Comparison of ENCODE assay signal across 24 mouse cellular contexts in genomic region chr4:131242250-131242649, GRCm38 (mm10).
A peak's percentile ranks its signal among the peaks of the same experiment; 100 is the strongest.
DNase-seq lines count a peak whose midpoint lies in the region; ATAC-seq and TF ChIP-seq lines count a peak whose summit lies in the region.
"Had no signal": no experiment of that assay in that cellular context is flagged by ENCODE, and none has a peak within 500 bp of the region (broad histone marks: within the 10 kb centered on the region; RNA-seq: fewer than 3 reads in every experiment).

No protein-coding gene starts in this region.

- no peak overlapping the region for H3K4me3 ChIP-seq in forebrain, embryonic 12.5 days (replicated peaks)
- H3K4me3 ChIP-seq in forebrain, postnatal 0 days (ENCODE audit: low read depth, low read length): no peak overlapping the region
- H3K4me3 ChIP-seq: embryonic facial prominence, embryonic 10.5 days; heart, embryonic 15.5 days; midbrain, embryonic 10.5 days; myocyte; neural tube, embryonic 13.5 days; stomach, embryonic 15.5 days had no signal

- no peak for TF ChIP-seq CTCF in forebrain, postnatal 0 days (IDR thresholded peaks at IDR 0.05; ENCODE audit: low read depth)

- no peak for DNase-seq in forebrain, postnatal 0 days
- DNase-seq in right cerebral cortex, postnatal 14 days: peak; percentile 2
- no peak for DNase-seq in right cerebral cortex, postnatal 4 days
- peak; percentile 82 for DNase-seq in cerebellum, adult 9-10 months
- DNase-seq in spleen, postnatal 10 days (ENCODE audit: low spot score in 2 of 2): no peak
- no peak for DNase-seq in right cerebral cortex, postnatal 10 days (ENCODE audit: low spot score in 2 of 2)
- no peak for DNase-seq in adrenal gland, adult 2 months
- DNase-seq: gastrocnemius, postnatal 10 days; heart, postnatal 4 days; kidney, adult 2 months; kidney, postnatal 10 days; thymus, postnatal 36 days had no signal

- no peak for ATAC-seq in forebrain, embryonic 12.5 days (ENCODE audit: low FRiP score)
- ATAC-seq in forebrain, postnatal 0 days: no peak
- ATAC-seq: CD4-positive, CD25-positive, alpha-beta regulatory T cell, adult 4 months; inflammation-experienced regulatory T-cells, adult 6 months; midbrain, embryonic 16.5 days had no signal

- no peak overlapping the region for H3K4me2 ChIP-seq in forebrain, embryonic 12.5 days
- H3K4me2 ChIP-seq in forebrain, postnatal 0 days (ENCODE audit: low read depth): no peak overlapping the region
- H3K4me2 ChIP-seq: heart, embryonic 15.5 days; hindbrain, embryonic 14.5 days; neural tube, embryonic 13.5 days; stomach, embryonic 15.5 days had no signal

- H3K9ac ChIP-seq in forebrain, embryonic 12.5 days: no peak overlapping the region
- H3K9ac ChIP-seq in forebrain, postnatal 0 days: no peak overlapping the region
- H3K9ac ChIP-seq: heart, embryonic 15.5 days; hindbrain, embryonic 14.5 days; neural tube, embryonic 13.5 days; stomach, embryonic 15.5 days had no signal

- peak overlapping the region; percentile 96; the same call in 1 of the 2 replicates for H3K27ac ChIP-seq in forebrain, embryonic 12.5 days
- no peak overlapping the region for H3K27ac ChIP-seq in forebrain, postnatal 0 days (ENCODE audit: low read depth, low read length)
- H3K27ac ChIP-seq: embryonic facial prominence, embryonic 10.5 days; hindbrain, embryonic 14.5 days; macrophage; midbrain, embryonic 10.5 days; neural tube, embryonic 13.5 days; stomach, embryonic 15.5 days had no signal

- no peaks in the 10 kb centered on the region for H3K9me3 ChIP-seq in forebrain, embryonic 12.5 days
- H3K9me3 ChIP-seq in forebrain, postnatal 0 days (ENCODE audit: low read length): no peaks in the 10 kb centered on the region
- H3K9me3 ChIP-seq: embryonic facial prominence, embryonic 10.5 days; heart, embryonic 15.5 days; midbrain, embryonic 10.5 days; neural tube, embryonic 13.5 days; stomach, embryonic 15.5 days had no signal

- H3K36me3 ChIP-seq in forebrain, embryonic 12.5 days (replicated peaks): no peaks in the 10 kb centered on the region
- H3K36me3 ChIP-seq in forebrain, postnatal 0 days (ENCODE audit: insufficient read depth): no peaks in the 10 kb centered on the region
- H3K36me3 ChIP-seq: embryonic facial prominence, embryonic 10.5 days; heart, embryonic 15.5 days; midbrain, embryonic 10.5 days; neural tube, embryonic 13.5 days; stomach, embryonic 15.5 days had no signal

- WGBS in forebrain, embryonic 12.5 days: 77% methylated on average over 4 of the region's 4 CpGs
- WGBS in forebrain, postnatal 0 days: 75% methylated on average over 4 of the region's 4 CpGs

- H3K27me3 ChIP-seq in forebrain, embryonic 12.5 days: no peaks in the 10 kb centered on the region
- no peaks in the 10 kb centered on the region for H3K27me3 ChIP-seq in forebrain, postnatal 0 days (ENCODE audit: insufficient read depth, low read length)
- H3K27me3 ChIP-seq: stomach, embryonic 15.5 days had no signal

- H3K4me1 ChIP-seq in forebrain, embryonic 12.5 days: peaks cover 47% of the 10 kb centered on the region
- no peaks in the 10 kb centered on the region for H3K4me1 ChIP-seq in forebrain, postnatal 0 days (ENCODE audit: insufficient read depth)
- H3K4me1 ChIP-seq: stomach, embryonic 15.5 days had no signal

Comparison
In these comparisons a context has a peak if more than half of its experiments do, and no peak if none do; other contexts are left out.
1. DNase-seq: peak in right cerebral cortex, postnatal 14 days (single experiment) and cerebellum, adult 9-10 months (single experiment); none in forebrain, postnatal 0 days (single experiment), right cerebral cortex, postnatal 4 days (single experiment), spleen, postnatal 10 days (0 of 2), right cerebral cortex, postnatal 10 days (0 of 2) and adrenal gland, adult 2 months (single experiment).